Mouse (Mus musculus) embryonic stem cell, embryonic (primary cell): ENCODE measurements at regions not wholly inside any gene's neighbourhood (a gene's known extent, or its start where the extent isn't known, plus 50 kb on each side); places are given as distances from the start of the nearest gene placed in this dataset.

ENCODE experiments used
- CTCF ChIA-PET, 4 experiments: fragments of 300-600 bp in 2 of 4; fragments of 350-600 bp in 2 of 4; sonication (Branson Sonifier 250); formaldehyde crosslinking; loops; one replicate each; lab custom pipeline; 2022; ENCODE audit warnings: inconsistent platforms in 2 of 4; lab: Charles Lee
- POLR2A ChIA-PET, 4 experiments: fragments of 300-600 bp in 2 of 4; fragments of 350-600 bp in 2 of 4; sonication (Branson Sonifier 250); formaldehyde crosslinking; loops; one replicate each; lab custom pipeline; 2022; ENCODE audit warnings: antibody characterized with exemption in 4 of 4, inconsistent platforms in 1 of 4; lab: Charles Lee

- ChIA-PET CTCF (no interaction called here), POLR2A (interaction anchor here in 1 of 4 experiments (0.6 kb wide), 1 partner anchor 74 kb away, joined by 3 read pairs; no protein-coding TSS in a partner anchor)
Observed at GRCm38 (mm10) chr12:107120486-107121186, 367.8 kb upstream of the 3110018I06Rik start.

- POLR2A ChIA-PET, result no interaction called here
- CTCF ChIA-PET, result no interaction called here
Observed at GRCm38 (mm10) chr12:107121990-107122389, 366.4 kb upstream of the 3110018I06Rik start.

GRCm38 (mm10) chr12:107123661-107124060, 364.8 kb upstream of the 3110018I06Rik start:
- ChIA-PET POLR2A (no interaction called here), CTCF (no interaction called here)

- CTCF ChIA-PET, result interaction anchor here in 1 of 4 experiments (0.7 kb wide), 1 partner anchor 43 kb away, joined by 4 read pairs; no protein-coding TSS in a partner anchor
Observed at GRCm38 (mm10) chr12:107124263-107124885, 364.1 kb upstream of the 3110018I06Rik start.

GRCm38 (mm10) chr12:107125201-107125600, 363.2 kb upstream of the 3110018I06Rik start:
- ChIA-PET POLR2A (no interaction called here), CTCF (no interaction called here)

More at GRCm38 (mm10) chr12:107124263-107124885, 364.1 kb upstream of the 3110018I06Rik start:
- POLR2A ChIA-PET, result interaction anchor here in 1 of 4 experiments (0.6 kb wide), 1 partner anchor 85 kb away, joined by 4 read pairs; no protein-coding TSS in a partner anchor

GRCm38 (mm10) chr12:107126056-107126455, 362.4 kb upstream of the 3110018I06Rik start:
- CTCF ChIA-PET, result no interaction called here

GRCm38 (mm10) chr12:107127591-107127990, 360.8 kb upstream of the 3110018I06Rik start:
- ChIA-PET POLR2A (no interaction called here), CTCF (no interaction called here)

More at GRCm38 (mm10) chr12:107126056-107126455, 362.4 kb upstream of the 3110018I06Rik start:
- POLR2A ChIA-PET, result no interaction called here

- ChIA-PET CTCF (no interaction called here), POLR2A (no interaction called here)
Observed at GRCm38 (mm10) chr12:107129232-107129631, 359.2 kb upstream of the 3110018I06Rik start.

GRCm38 (mm10) chr12:107131351-107131750, 357.1 kb upstream of the 3110018I06Rik start:
- ChIA-PET POLR2A (no interaction called here), CTCF (no interaction called here)

- POLR2A ChIA-PET, result no interaction called here
- CTCF ChIA-PET, result no interaction called here
Observed at GRCm38 (mm10) chr12:107131841-107132240, 356.6 kb upstream of the 3110018I06Rik start.

- POLR2A ChIA-PET, result no interaction called here
- CTCF ChIA-PET, result no interaction called here
Observed at GRCm38 (mm10) chr12:107132501-107132900, 355.9 kb upstream of the 3110018I06Rik start.

GRCm38 (mm10) chr12:107134353-107134752, 354.1 kb upstream of the 3110018I06Rik start:
- CTCF ChIA-PET, result no interaction called here

GRCm38 (mm10) chr12:107138677-107139400, 349.6 kb upstream of the 3110018I06Rik start:
- POLR2A ChIA-PET, result no interaction called here
- CTCF ChIA-PET, result interaction anchor here in 1 of 4 experiments (0.6 kb wide), 1 partner anchor 862 kb away, joined by 3 read pairs; no protein-coding TSS in a partner anchor

More at GRCm38 (mm10) chr12:107134353-107134752, 354.1 kb upstream of the 3110018I06Rik start:
- POLR2A ChIA-PET, result no interaction called here

- ChIA-PET CTCF (interaction anchor here in 1 of 4 experiments (0.6 kb wide), 1 partner anchor 53 kb away, joined by 4 read pairs; no protein-coding TSS in a partner anchor), POLR2A (no interaction called here)
Observed at GRCm38 (mm10) chr12:107140957-107141595, 347.4 kb upstream of the 3110018I06Rik start.

- POLR2A ChIA-PET, result no interaction called here
Observed at GRCm38 (mm10) chr12:107142226-107142625, 346.2 kb upstream of the 3110018I06Rik start.

GRCm38 (mm10) chr12:107146608-107147121, 341.8 kb upstream of the 3110018I06Rik start:
- CTCF ChIA-PET, result no interaction called here

More at GRCm38 (mm10) chr12:107142226-107142625, 346.2 kb upstream of the 3110018I06Rik start:
- CTCF ChIA-PET, result interaction anchor here in 1 of 4 experiments (0.6 kb wide), 1 partner anchor 848 kb away, joined by 4 read pairs; no protein-coding TSS in a partner anchor

GRCm38 (mm10) chr12:107148451-107148850, 340.0 kb upstream of the 3110018I06Rik start:
- POLR2A ChIA-PET, result no interaction called here
- CTCF ChIA-PET, result no interaction called here

More at GRCm38 (mm10) chr12:107146608-107147121, 341.8 kb upstream of the 3110018I06Rik start:
- POLR2A ChIA-PET, result no interaction called here

- CTCF ChIA-PET, result no interaction called here
- POLR2A ChIA-PET, result no interaction called here
Observed at GRCm38 (mm10) chr12:107151089-107151488, 337.3 kb upstream of the 3110018I06Rik start.

- CTCF ChIA-PET, result no interaction called here
- POLR2A ChIA-PET, result no interaction called here
Observed at GRCm38 (mm10) chr12:107154668-107155067, 333.8 kb upstream of the 3110018I06Rik start.
